Mouse (Mus musculus) spleen, adult 2 months (tissue): Measurements from ENCODE around the gene Junb.
A peak's percentile ranks its signal among the peaks of the same experiment; 100 is the strongest.

ENCODE experiments used
- CTCF ChIP-seq: fragments of 200-500 bp; IDR thresholded peaks from 2 replicates; pipeline ENCODE4 v1.5.1; 2011; ENCODE audit warnings: mild to moderate bottlenecking, inconsistent platforms; ENCODE audit not compliant: insufficient read depth, insufficient read length, insufficient replicate concordance; ENCODE audit errors: extremely low read depth
- POLR2A ChIP-seq: fragments of 200-500 bp; IDR thresholded peaks from 2 replicates; pipeline ENCODE4 v1.6.1; 2011; ENCODE audit warnings: low read depth, low read length, inconsistent platforms

DNA sequence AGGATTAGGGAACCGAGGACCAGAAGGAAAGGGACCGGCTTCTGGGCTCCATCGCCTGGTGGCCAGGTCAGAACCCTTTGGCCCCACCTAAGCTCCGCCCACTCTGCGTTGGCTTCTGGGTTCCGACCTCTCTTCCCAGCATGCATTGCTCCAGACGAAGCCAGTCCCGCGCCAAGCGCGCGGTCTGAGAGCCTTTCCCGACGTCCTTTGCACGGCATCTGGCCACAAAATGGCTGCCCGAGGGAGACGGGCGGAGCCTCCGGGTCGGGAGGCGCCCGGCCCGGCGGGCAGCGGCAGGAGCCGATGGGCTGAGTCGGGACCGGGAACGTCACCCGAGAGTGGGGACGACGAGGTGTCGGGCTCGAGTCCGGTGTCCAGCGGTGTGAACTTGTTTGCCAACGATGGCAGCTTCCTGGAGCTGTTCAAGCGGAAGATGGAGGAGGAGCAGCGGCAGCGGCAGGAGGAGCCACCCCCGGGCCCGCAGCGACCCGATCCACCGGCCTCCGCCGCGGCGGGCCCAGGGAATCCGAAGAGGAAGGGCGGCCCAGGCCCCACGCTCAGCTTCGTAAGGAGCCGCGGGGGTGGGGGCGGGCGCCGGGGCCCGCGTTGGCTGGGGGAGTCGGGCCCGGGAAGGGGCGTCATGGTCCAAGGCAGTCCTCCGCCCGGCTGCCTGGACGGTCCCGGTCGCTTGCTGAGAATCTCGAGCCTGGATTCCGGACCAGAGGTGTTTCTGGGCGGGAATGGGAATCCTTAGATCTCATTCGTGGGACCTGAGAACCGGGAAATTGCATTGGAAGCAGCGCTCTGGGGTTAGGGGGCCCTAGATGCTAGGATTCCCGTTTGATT, 48.4 kb upstream of the Junb start, which contains the start of gene Trir:
- TF ChIP-seq POLR2A (peak; percentile 95), CTCF (no peak)
